Comparison of ENCODE assay signal across 8 mouse cellular contexts in the genomic region with DNA sequence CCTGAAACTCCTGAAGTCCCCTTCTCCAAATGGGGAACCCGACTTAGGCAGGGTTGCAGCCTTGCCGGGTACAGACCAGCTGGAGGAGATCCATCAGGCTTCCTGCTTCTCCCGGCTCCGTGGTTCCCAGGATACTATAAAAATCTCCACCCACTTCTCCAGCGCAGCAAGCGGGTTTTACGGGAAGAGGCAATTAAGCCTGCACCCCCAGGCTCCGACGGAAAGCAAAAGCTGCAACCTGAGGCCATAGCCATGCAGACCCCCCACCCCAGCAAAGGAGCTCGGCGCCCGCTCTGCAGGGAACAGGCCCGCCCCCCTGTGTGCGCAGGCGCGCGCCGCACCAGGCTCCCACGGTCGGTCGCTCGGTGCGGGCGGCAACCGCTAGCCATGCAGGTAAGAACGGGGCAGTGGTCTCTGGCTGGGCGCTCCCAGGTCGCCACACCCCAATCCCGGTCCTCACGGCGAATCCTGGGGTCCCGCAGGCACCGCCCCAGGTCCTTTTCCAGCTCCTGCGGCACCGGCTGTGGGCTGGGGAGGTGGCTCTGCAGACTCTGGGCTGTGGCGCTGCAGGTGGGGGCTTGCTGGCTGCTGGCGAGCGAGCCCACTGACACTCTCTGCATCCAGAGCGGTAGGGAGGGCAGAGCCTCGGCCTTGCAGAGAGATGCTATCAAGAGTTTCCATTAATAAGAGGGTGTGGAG. TPM values are rescaled to one million over a fixed set of nuclear protein-coding genes. Genes with fewer than 3 reads are reported as not detected.
DNase-seq lines count a peak whose midpoint lies in the region; ATAC-seq and TF ChIP-seq lines count a peak whose summit lies in the region.

A gene (plus strand): TSS at position 325 of the 699 bp plus-strand sequence.

- ATAC-seq in heart, embryonic 16.5 days (replicated peaks; ENCODE audit: extremely low read depth, insufficient read depth, low FRiP score): peak; percentile 55
- ATAC-seq in midbrain, embryonic 11.5 days (ENCODE audit: low FRiP score): peak; percentile 71

- H3K36me3 ChIP-seq in ES-E14 (ENCODE audit: control insufficient read depth, insufficient read depth, low read length, poor library complexity, severe bottlenecking): peaks cover 5% of the 10 kb centered on the region
- peaks cover 22% of the 10 kb centered on the region for H3K36me3 ChIP-seq in heart, embryonic 16.5 days (ENCODE audit: control insufficient read depth, insufficient read depth)
- peaks cover 10% of the 10 kb centered on the region; the same call in 1 of the 2 replicates for H3K36me3 ChIP-seq in midbrain, embryonic 11.5 days (ENCODE audit: control insufficient read depth, insufficient read depth, low read length)

- H3K9ac ChIP-seq in ES-E14 (ENCODE audit: insufficient read depth, low read depth, low read length, poor library complexity, severe bottlenecking): peak within 1 kb of the TSS; percentile 65
- H3K9ac ChIP-seq in heart, embryonic 16.5 days (ENCODE audit: low read length): peak within 1 kb of the TSS; percentile 73
- H3K9ac ChIP-seq in midbrain, embryonic 11.5 days (ENCODE audit: low read length): peak within 1 kb of the TSS; percentile 61

- under 1% methylated on average over 40 of the region's 40 CpGs for WGBS in heart, embryonic 16.5 days
- WGBS in midbrain, embryonic 11.5 days: under 1% methylated on average over 40 of the region's 40 CpGs

- H3K27ac ChIP-seq in ES-E14 (ENCODE audit: insufficient read depth, low read depth, low read length, poor library complexity, severe bottlenecking): no peak within 1 kb of the TSS
- H3K27ac ChIP-seq in heart, embryonic 16.5 days (ENCODE audit: low read length): no peak within 1 kb of the TSS
- H3K27ac ChIP-seq in midbrain, embryonic 11.5 days (ENCODE audit: low read depth, low read length): no peak within 1 kb of the TSS

- peak within 1 kb of the TSS; percentile 69 to 77 for H3K4me3 ChIP-seq in ES-E14 (ENCODE audit: insufficient read depth in 1 of 2, low read depth in 1 of 2, low read length in 2 of 2, poor library complexity in 1 of 2, severe bottlenecking in 1 of 2)
- peak within 1 kb of the TSS; percentile 74 for H3K4me3 ChIP-seq in heart, embryonic 16.5 days (ENCODE audit: low read length)
- peak within 1 kb of the TSS; percentile 47 for H3K4me3 ChIP-seq in midbrain, embryonic 11.5 days (ENCODE audit: low read depth, low read length)

- peaks cover 0 to 6% of the 10 kb centered on the region in 2 experiments; a peak in 1 of 4 replicates for H3K4me1 ChIP-seq in ES-E14 (ENCODE audit: control insufficient read depth in 2 of 2, insufficient read depth in 2 of 2, low read length in 2 of 2, poor library complexity in 1 of 2)
- peaks cover 5% of the 10 kb centered on the region; the same call in 1 of the 2 replicates for H3K4me1 ChIP-seq in heart, embryonic 16.5 days (ENCODE audit: control insufficient read depth, insufficient read depth, low read length)
- peaks cover 11% of the 10 kb centered on the region for H3K4me1 ChIP-seq in midbrain, embryonic 11.5 days (ENCODE audit: control insufficient read depth, insufficient read depth, low read length)

- H3K9me3 ChIP-seq in ES-E14 (ENCODE audit: control insufficient read depth, insufficient read depth, low read depth, low read length): no peaks in the 10 kb centered on the region
- H3K9me3 ChIP-seq in heart, embryonic 16.5 days (replicated peaks; ENCODE audit: control insufficient read depth, low read length): no peaks in the 10 kb centered on the region
- no peaks in the 10 kb centered on the region for H3K9me3 ChIP-seq in midbrain, embryonic 11.5 days (ENCODE audit: control insufficient read depth, low read length)

- H3K4me2 ChIP-seq in heart, embryonic 16.5 days (ENCODE audit: low read depth, low read length): peak within 1 kb of the TSS; percentile 98
- peak within 1 kb of the TSS; percentile 97 for H3K4me2 ChIP-seq in midbrain, embryonic 11.5 days

- peak; percentile 31 to 76 for DNase-seq in adrenal gland, adult (ENCODE audit: inconsistent age in 2 of 2, low spot score in 1 of 2)
- DNase-seq in adrenal gland, adult 8-10 months: no peak
- DNase-seq in ES-E14 (ENCODE audit: low read depth, low spot score): no peak
- DNase-seq in embryo, embryonic 10.5 days (ENCODE audit: low spot score): peak; percentile 27
- peak; percentile 55 to 65 for DNase-seq in layer of hippocampus, postnatal 25 days (ENCODE audit: extremely low spot score in 1 of 2, low spot score in 1 of 2)
- peak; percentile 93 for DNase-seq in midbrain, embryonic 11.5 days (ENCODE audit: low spot score, missing footprints)
- DNase-seq in testis, postnatal 10 days (ENCODE audit: low spot score): peak; percentile 56

- in situ Hi-C loops in ES-E14 (cut with MboI; ENCODE audit: low sequenced_read_pairs in 2 of 2, unreplicated experiment in 2 of 2): no loop called here

- H3K27me3 ChIP-seq in heart, embryonic 16.5 days (ENCODE audit: control insufficient read depth, insufficient read depth, low read length): peaks cover 17% of the 10 kb centered on the region; the same call in 1 of the 2 replicates
- H3K27me3 ChIP-seq in midbrain, embryonic 11.5 days (ENCODE audit: control insufficient read depth, insufficient read depth, low read length): peaks cover 10% of the 10 kb centered on the region; the same call in 1 of the 2 replicates

TF ChIP-seq in ES-E14, 5 proteins besides CTCF, POLR2A, EP300 and RAD21:
- TF ChIP-seq ZC3H11A (IDR thresholded peaks at IDR 0.05; ENCODE audit: borderline replicate concordance, low read depth, low read length): no peak
- TF ChIP-seq MAFK (IDR thresholded peaks at IDR 0.05; ENCODE audit: insufficient read depth, low read depth, low read length): no peak
- TF ChIP-seq CHD2 (IDR thresholded peaks at IDR 0.05; ENCODE audit: low read depth, low read length): no peak
- TF ChIP-seq ZNF384 (IDR thresholded peaks at IDR 0.05; ENCODE audit: low read depth, low read length): no peak
- TF ChIP-seq HCFC1 (IDR thresholded peaks at IDR 0.05; ENCODE audit: borderline replicate concordance, insufficient read depth, low read length): no peak

RNA-seq across cellular contexts. Expression of the gene that starts here (rescaled TPM):
- 1 to 10 TPM in 1 of 4 experiments, under 1 TPM in 2, not detected in 1; 0.24 to 1.1 (median 0.68) TPM for total RNA-seq in adrenal gland, adult 8-10 months (2022)
- total RNA-seq in ES-E14 (2012; rRNA removed): 1.1 and 2.4 TPM in 2 replicates
- 0.04 and 0.07 TPM in 2 replicates for polyA plus RNA-seq in heart, embryonic 16.5 days (2015; fragmentation: Nextera tagmentation; extraction: Ambion mirVana)
- total RNA-seq in layer of hippocampus, postnatal 25 days (2021): 10 to 100 TPM; 10.3 to 15.7 TPM
- 0.21 TPM in 1 of 2 replicates, not detected in the other for polyA plus RNA-seq in midbrain, embryonic 11.5 days (2014; fragmentation: Nextera tagmentation; extraction: Ambion mirVana)

Comparison
In these comparisons a context has a peak if more than half of its experiments do, and no peak if none do; other contexts are left out.
1. DNase-seq: peak in adrenal gland, adult (2 of 2), embryo, embryonic 10.5 days (single experiment), layer of hippocampus, postnatal 25 days (2 of 2) and testis, postnatal 10 days (single experiment); none in adrenal gland, adult 8-10 months (single experiment) and ES-E14 (single experiment).
2. Peak in ATAC-seq, H3K4me3 ChIP-seq, H3K9ac ChIP-seq and H3K4me2 ChIP-seq in heart, embryonic 16.5 days; RNA of the gene not detected or under 1 TPM.
3. Peak in DNase-seq, ATAC-seq, H3K4me3 ChIP-seq, H3K9ac ChIP-seq and H3K4me2 ChIP-seq in midbrain, embryonic 11.5 days; RNA of the gene not detected or under 1 TPM.
4. Peak in every context shown above with its lines, with median percentiles within 50 percentile points of each other: H3K4me3 ChIP-seq and H3K9ac ChIP-seq.